Mouse (Mus musculus) thymus, postnatal 36 days (tissue): Measurements from ENCODE around the gene Supt4a.

Source experiments
- DNase-seq, 2 experiments: peaks; one replicate each; pipeline ENCODE4 v3.0.0; 2022; ENCODE audit warnings: mixed read lengths in 2 of 2

Supt4a gene

GRCm38 (mm10) chr11:87768745-87769144 lies 31.4 kb downstream of the Supt4a start:
- DNase-seq = no peak

- DNase-seq = peak; percentile 79 to 86
These were observed 33.6 kb downstream of the Supt4a start for GRCm38 (mm10) chr11:87770989-87771388.

- DNase-seq = no peak
These were observed 35.0 kb downstream of the Supt4a start for GRCm38 (mm10) chr11:87772354-87772753.

- peak; percentile 37 to 51 for DNase-seq
These were observed 40.9 kb downstream of the Supt4a start for GRCm38 (mm10) chr11:87778100-87778765.

- DNase-seq = no peak
These were observed 41.6 kb downstream of the Supt4a start for GRCm38 (mm10) chr11:87778915-87779314.

- no peak for DNase-seq
These were observed 42.0 kb downstream of the Supt4a start for GRCm38 (mm10) chr11:87779392-87779791.

- no peak for DNase-seq
These were observed 42.8 kb downstream of the Supt4a start for GRCm38 (mm10) chr11:87780130-87780529.

GRCm38 (mm10) chr11:87790088-87790487 lies 52.7 kb downstream of the Supt4a start:
- no peak for DNase-seq
